Mouse (Mus musculus): ENCODE results near the gene Tmem87b. TPM values are rescaled to one million over a fixed set of nuclear protein-coding genes. Genes with fewer than 3 reads are reported as not detected.

Gene Tmem87b
- polyA plus RNA-seq, 1 experiment from 2014 or later, result 45.3 TPM

DNA sequence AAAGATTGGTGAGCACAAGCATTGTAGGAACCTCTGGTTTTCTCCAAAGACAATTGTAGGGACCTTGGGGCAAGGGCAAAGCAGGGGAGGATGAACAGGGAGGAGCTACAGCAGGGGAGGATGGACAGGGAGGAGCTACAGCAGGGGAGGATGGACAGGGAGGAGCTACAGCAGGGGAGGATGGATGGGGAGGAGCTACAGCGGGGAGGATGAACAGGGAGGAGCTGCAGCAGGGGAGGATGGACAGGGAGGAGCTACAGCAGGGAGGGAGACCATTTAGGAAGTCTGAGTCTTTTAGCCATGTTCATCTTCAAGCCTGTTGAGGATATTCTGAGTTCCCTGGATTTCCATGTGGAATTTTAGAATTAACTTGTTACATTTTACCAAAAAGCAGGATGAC is 31.1 kb upstream of the Tmem87b start:
- no peaks in the 10 kb centered on the region for H3K4me1 ChIP-seq (replicated peaks; ENCODE audit: control insufficient read depth, insufficient read depth, low read length)
- no peaks in the 10 kb centered on the region for H3K9me3 ChIP-seq (ENCODE audit: control insufficient read depth, low read length)
- WGBS, result 64% methylated on average over 1 of the region's 1 CpGs
- H3K36me3 ChIP-seq (ENCODE audit: control insufficient read depth, insufficient read depth), result no peaks in the 10 kb centered on the region
- H3K27ac ChIP-seq (ENCODE audit: low read length), result no peak overlapping the region
- no peak overlapping the region for H3K4me3 ChIP-seq (replicated peaks; ENCODE audit: low read length)
- no peak for ATAC-seq
- no peak overlapping the region for H3K4me2 ChIP-seq (ENCODE audit: low read length)
- no peaks in the 10 kb centered on the region for H3K27me3 ChIP-seq (replicated peaks; ENCODE audit: control insufficient read depth, insufficient read depth, low read length)
- H3K9ac ChIP-seq (replicated peaks; ENCODE audit: low read depth, low read length), result no peak overlapping the region

DNA sequence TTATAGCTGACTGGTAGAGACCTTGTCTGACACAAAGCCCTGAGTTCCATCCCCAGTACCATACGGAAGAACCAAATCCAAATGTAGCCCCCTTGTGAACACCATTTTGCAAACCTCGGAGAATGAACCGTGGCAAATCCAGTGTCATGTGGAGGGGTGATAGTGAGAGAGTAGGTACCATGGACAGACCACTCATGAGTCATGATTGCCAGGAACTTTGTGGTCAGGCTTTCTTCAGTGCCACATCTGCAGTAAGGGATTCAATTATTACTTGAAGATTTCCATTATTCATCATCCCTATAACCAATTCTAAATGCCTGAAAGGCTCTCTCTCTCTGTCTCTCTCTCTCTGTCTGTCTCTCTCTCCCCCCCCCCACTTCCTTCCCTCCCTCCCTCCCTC is 30.1 kb upstream of the Tmem87b start:
- H3K4me2 ChIP-seq (ENCODE audit: low read length), result no peak overlapping the region
- WGBS, result 90% methylated on average over 3 of the region's 3 CpGs
- no peaks in the 10 kb centered on the region for H3K36me3 ChIP-seq (ENCODE audit: control insufficient read depth, insufficient read depth)
- H3K27ac ChIP-seq (ENCODE audit: low read length), result no peak overlapping the region
- H3K4me3 ChIP-seq (replicated peaks; ENCODE audit: low read length), result no peak overlapping the region
- no peaks in the 10 kb centered on the region for H3K4me1 ChIP-seq (replicated peaks; ENCODE audit: control insufficient read depth, insufficient read depth, low read length)
- H3K9me3 ChIP-seq (ENCODE audit: control insufficient read depth, low read length), result no peaks in the 10 kb centered on the region
- no peak overlapping the region for H3K9ac ChIP-seq (replicated peaks; ENCODE audit: low read depth, low read length)
- no peak for ATAC-seq
- H3K27me3 ChIP-seq (replicated peaks; ENCODE audit: control insufficient read depth, insufficient read depth, low read length), result no peaks in the 10 kb centered on the region

DNA sequence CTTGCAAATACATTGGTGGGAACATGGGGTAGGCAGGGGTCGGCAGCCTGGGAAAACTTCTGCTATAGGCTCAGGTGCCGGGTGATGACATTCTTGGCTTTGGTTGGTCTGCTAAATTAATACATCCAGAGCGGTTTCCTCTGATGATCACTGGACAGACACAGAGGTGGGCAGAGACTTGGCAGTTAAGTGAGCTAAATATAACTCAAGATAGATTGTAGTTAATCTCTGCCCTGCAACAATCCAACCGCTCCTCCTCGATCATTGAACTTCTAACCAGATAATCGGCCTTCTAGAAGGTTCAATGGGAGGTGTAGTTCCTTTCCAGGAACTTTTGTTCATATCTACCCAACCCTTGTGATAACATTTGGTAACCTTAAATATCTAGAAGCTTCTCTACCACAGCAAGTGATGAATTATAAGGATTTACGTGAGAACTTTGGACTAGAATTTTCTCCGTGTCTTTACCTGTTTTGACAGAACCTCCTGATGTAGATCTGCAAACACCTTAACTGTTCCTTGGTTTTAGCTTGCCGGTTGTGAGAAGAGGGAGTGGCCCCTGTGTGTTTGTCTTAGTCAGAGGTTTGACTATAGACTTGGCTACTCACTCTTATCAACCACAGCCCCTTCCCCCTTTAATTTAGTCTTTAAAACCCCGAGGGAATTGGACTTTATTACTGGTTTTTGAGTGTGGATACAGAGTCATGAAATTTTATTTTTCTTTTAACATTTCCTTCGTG is 26.9 kb upstream of the Tmem87b start:
- ATAC-seq, result no peak

DNA sequence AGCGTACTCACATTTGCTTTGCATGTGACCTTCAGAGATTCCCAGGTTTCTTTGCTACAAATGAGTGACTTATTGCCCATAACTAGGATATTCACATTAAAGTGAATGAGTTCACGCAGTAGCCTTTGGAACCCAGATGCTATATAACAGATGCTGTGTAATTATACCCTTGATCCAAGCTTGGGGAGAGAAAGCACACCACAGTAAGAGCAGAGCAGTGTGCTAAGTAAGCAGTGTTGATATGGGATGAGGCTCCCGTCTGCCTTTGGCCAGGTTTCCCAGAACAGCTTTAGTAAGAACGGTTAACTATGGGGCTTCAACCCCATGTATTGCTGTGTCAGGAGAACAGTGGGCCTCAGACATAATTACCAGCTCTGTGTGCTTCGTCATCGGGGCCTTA is 24.0 kb upstream of the Tmem87b start:
- ATAC-seq, result no peak
- no peaks in the 10 kb centered on the region for H3K4me1 ChIP-seq (replicated peaks; ENCODE audit: control insufficient read depth, insufficient read depth, low read length)
- WGBS, result 55% methylated on average over 6 of the region's 6 CpGs
- no peak overlapping the region for H3K9ac ChIP-seq (replicated peaks; ENCODE audit: low read depth, low read length)
- H3K36me3 ChIP-seq (ENCODE audit: control insufficient read depth, insufficient read depth), result no peaks in the 10 kb centered on the region
- no peak overlapping the region for H3K4me3 ChIP-seq (replicated peaks; ENCODE audit: low read length)
- no peak overlapping the region for H3K4me2 ChIP-seq (ENCODE audit: low read length)
- H3K9me3 ChIP-seq (ENCODE audit: control insufficient read depth, low read length), result no peaks in the 10 kb centered on the region
- no peaks in the 10 kb centered on the region for H3K27me3 ChIP-seq (replicated peaks; ENCODE audit: control insufficient read depth, insufficient read depth, low read length)
- H3K27ac ChIP-seq (ENCODE audit: low read length), result no peak overlapping the region

More for the DNA sequence above, 26.9 kb upstream of the Tmem87b start:
- Histone ChIP-seq H3K36me3 (ENCODE audit: control insufficient read depth, insufficient read depth) (no peaks in the 10 kb centered on the region), H3K9me3 (ENCODE audit: control insufficient read depth, low read length) (no peaks in the 10 kb centered on the region), H3K4me2 (ENCODE audit: low read length) (no peak overlapping the region), H3K4me1 (replicated peaks; ENCODE audit: control insufficient read depth, insufficient read depth, low read length) (no peaks in the 10 kb centered on the region), H3K27me3 (replicated peaks; ENCODE audit: control insufficient read depth, insufficient read depth, low read length) (no peaks in the 10 kb centered on the region), H3K9ac (replicated peaks; ENCODE audit: low read depth, low read length) (no peak overlapping the region), H3K4me3 (replicated peaks; ENCODE audit: low read length) (no peak overlapping the region), H3K27ac (ENCODE audit: low read length) (no peak overlapping the region)
- WGBS, result 90% methylated on average over 11 of the region's 11 CpGs

DNA sequence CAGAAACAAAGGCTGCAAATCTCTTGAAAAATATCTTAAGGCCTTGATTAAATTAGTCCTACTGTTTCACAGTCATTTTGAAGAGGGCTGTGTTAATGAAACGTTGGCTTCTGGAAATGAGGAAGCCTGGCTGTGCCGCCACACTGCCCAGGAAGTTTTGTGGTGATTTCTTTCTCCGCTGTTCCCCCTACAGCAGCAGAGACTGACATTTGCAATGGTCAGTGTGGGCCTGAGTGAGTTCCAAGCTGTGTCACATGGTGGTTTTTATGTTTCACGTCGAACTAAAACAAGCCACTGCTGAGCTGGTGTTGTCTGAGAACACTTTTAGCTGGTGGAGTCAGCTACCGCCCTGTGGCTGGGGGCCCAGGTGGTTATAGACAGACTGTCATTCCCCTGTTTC is 21.5 kb upstream of the Tmem87b start:
- 71% methylated on average over 6 of the region's 6 CpGs for WGBS
- ATAC-seq, result no peak
- Histone ChIP-seq H3K4me2 (ENCODE audit: low read length) (no peak overlapping the region), H3K9me3 (ENCODE audit: control insufficient read depth, low read length) (no peaks in the 10 kb centered on the region), H3K9ac (replicated peaks; ENCODE audit: low read depth, low read length) (no peak overlapping the region), H3K4me3 (replicated peaks; ENCODE audit: low read length) (no peak overlapping the region), H3K36me3 (ENCODE audit: control insufficient read depth, insufficient read depth) (no peaks in the 10 kb centered on the region), H3K4me1 (replicated peaks; ENCODE audit: control insufficient read depth, insufficient read depth, low read length) (no peaks in the 10 kb centered on the region), H3K27ac (ENCODE audit: low read length) (no peak overlapping the region), H3K27me3 (replicated peaks; ENCODE audit: control insufficient read depth, insufficient read depth, low read length) (no peaks in the 10 kb centered on the region)

DNA sequence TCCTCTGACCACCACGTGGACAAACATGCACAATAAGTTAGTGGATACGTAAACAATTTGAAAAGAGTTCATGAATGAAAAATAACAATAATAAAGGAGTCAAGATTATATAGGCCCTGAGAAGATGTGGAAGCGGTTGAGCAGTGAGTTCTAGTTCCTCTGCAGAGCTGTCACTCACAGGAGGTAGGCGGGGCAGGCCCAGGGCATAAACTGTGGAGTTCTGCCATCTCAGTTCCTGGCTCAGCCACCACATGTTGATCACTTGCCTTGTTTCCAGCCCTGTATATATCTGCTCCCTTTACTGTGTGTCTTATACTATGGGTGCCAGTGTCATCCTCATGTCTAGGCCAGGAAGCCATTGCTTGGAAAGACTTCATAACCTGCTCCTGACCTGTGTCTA is 14.5 kb upstream of the Tmem87b start:
- Histone ChIP-seq H3K36me3 (ENCODE audit: control insufficient read depth, insufficient read depth) (no peaks in the 10 kb centered on the region), H3K27ac (ENCODE audit: low read length) (no peak overlapping the region), H3K4me2 (ENCODE audit: low read length) (no peak overlapping the region), H3K27me3 (replicated peaks; ENCODE audit: control insufficient read depth, insufficient read depth, low read length) (no peaks in the 10 kb centered on the region), H3K4me3 (replicated peaks; ENCODE audit: low read length) (no peak overlapping the region), H3K9ac (replicated peaks; ENCODE audit: low read depth, low read length) (no peak overlapping the region), H3K4me1 (replicated peaks; ENCODE audit: control insufficient read depth, insufficient read depth, low read length) (no peaks in the 10 kb centered on the region), H3K9me3 (ENCODE audit: control insufficient read depth, low read length) (no peaks in the 10 kb centered on the region)
- 91% methylated on average over 4 of the region's 4 CpGs for WGBS
- no peak for ATAC-seq

DNA sequence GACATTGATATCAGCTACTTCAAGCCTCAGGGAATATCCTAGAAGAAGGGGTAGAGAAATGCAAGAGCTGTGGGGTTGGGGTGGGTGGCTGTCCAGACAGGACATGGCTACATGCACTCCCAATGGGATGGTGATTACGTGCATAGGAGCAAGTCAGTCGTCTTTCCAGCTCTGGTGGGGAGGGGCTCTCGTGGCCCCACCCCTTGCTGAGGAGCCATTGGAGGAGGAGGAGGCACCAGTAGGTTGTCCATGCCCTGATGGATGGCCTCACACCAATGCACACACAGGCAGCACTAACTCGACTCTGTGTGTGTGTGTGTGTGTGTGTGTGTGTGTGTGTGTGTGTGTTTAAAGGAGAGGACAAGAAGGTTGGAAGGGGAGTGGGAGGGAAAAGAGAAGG is 12.6 kb upstream of the Tmem87b start:
- no peak overlapping the region for H3K9ac ChIP-seq (replicated peaks; ENCODE audit: low read depth, low read length)
- ATAC-seq, result no peak
- H3K36me3 ChIP-seq (ENCODE audit: control insufficient read depth, insufficient read depth), result no peaks in the 10 kb centered on the region
- H3K4me1 ChIP-seq (replicated peaks; ENCODE audit: control insufficient read depth, insufficient read depth, low read length), result no peaks in the 10 kb centered on the region
- no peaks in the 10 kb centered on the region for H3K9me3 ChIP-seq (ENCODE audit: control insufficient read depth, low read length)
- no peak overlapping the region for H3K4me3 ChIP-seq (replicated peaks; ENCODE audit: low read length)
- WGBS, result 69% methylated on average over 4 of the region's 4 CpGs
- H3K27ac ChIP-seq (ENCODE audit: low read length), result no peak overlapping the region
- H3K4me2 ChIP-seq (ENCODE audit: low read length), result no peak overlapping the region
- H3K27me3 ChIP-seq (replicated peaks; ENCODE audit: control insufficient read depth, insufficient read depth, low read length), result no peaks in the 10 kb centered on the region

DNA sequence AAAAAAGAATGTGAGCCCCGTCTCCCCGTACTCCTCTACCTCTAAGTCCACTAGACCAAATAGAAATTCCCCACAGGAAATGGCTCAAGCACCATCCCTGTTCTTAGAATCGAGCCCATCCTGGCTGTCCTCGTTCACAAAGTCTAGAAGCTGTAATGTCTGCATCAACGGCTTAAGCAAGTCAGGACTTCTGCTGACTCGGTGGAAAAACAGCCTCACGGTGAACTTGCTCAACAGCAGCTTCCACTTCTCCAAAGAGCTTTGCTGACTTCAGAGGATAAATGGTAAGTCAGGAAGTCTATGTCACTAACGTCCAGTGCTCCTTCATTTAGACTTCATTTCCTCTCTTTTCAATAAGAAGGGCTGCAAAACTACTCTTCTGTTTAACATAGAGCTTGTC is 11.4 kb upstream of the Tmem87b start:
- ATAC-seq, result no peak

DNA sequence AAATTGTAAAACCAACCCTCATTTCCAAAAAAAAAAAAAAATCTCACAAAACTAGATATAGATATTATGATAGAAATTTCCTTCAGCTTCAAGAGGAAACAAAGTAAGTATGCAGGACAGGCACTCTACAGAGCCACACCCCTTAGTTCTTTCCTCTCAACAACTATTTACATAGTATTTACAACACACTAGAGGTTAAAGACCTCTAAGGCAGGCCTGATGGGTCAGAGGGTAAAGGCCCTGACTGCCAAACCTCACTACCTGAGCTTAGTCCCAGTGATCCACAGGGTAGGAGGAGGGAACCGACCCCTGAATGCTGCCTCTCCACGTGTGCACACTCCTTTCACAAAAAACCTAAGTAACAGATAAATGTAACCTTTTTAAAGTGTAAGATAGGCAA is 5.2 kb upstream of the Tmem87b start:
- H3K4me3 ChIP-seq (replicated peaks; ENCODE audit: low read length), result no peak overlapping the region
- no peaks in the 10 kb centered on the region for H3K36me3 ChIP-seq (ENCODE audit: control insufficient read depth, insufficient read depth)
- no peak overlapping the region for H3K27ac ChIP-seq (ENCODE audit: low read length)
- no peak for ATAC-seq
- H3K9me3 ChIP-seq (ENCODE audit: control insufficient read depth, low read length), result no peaks in the 10 kb centered on the region
- H3K27me3 ChIP-seq (replicated peaks; ENCODE audit: control insufficient read depth, insufficient read depth, low read length), result no peaks in the 10 kb centered on the region
- WGBS, result 32% methylated on average over 2 of the region's 2 CpGs
- no peak overlapping the region for H3K9ac ChIP-seq (replicated peaks; ENCODE audit: low read depth, low read length)
- no peak overlapping the region for H3K4me2 ChIP-seq (ENCODE audit: low read length)
- H3K4me1 ChIP-seq (replicated peaks; ENCODE audit: control insufficient read depth, insufficient read depth, low read length), result 0 out of 2 replicates have a peak, but pooled peaks cover 4% of the 10 kb centered on the region

More for the DNA sequence above, 11.4 kb upstream of the Tmem87b start:
- WGBS, result 76% methylated on average over 8 of the region's 8 CpGs
- H3K27ac ChIP-seq (ENCODE audit: low read length), result no peak overlapping the region
- H3K36me3 ChIP-seq (ENCODE audit: control insufficient read depth, insufficient read depth), result no peaks in the 10 kb centered on the region
- no peaks in the 10 kb centered on the region for H3K9me3 ChIP-seq (ENCODE audit: control insufficient read depth, low read length)
- no peaks in the 10 kb centered on the region for H3K4me1 ChIP-seq (replicated peaks; ENCODE audit: control insufficient read depth, insufficient read depth, low read length)
- H3K4me2 ChIP-seq (ENCODE audit: low read length), result no peak overlapping the region
- H3K27me3 ChIP-seq (replicated peaks; ENCODE audit: control insufficient read depth, insufficient read depth, low read length), result no peaks in the 10 kb centered on the region
- no peak overlapping the region for H3K4me3 ChIP-seq (replicated peaks; ENCODE audit: low read length)
- no peak overlapping the region for H3K9ac ChIP-seq (replicated peaks; ENCODE audit: low read depth, low read length)

DNA sequence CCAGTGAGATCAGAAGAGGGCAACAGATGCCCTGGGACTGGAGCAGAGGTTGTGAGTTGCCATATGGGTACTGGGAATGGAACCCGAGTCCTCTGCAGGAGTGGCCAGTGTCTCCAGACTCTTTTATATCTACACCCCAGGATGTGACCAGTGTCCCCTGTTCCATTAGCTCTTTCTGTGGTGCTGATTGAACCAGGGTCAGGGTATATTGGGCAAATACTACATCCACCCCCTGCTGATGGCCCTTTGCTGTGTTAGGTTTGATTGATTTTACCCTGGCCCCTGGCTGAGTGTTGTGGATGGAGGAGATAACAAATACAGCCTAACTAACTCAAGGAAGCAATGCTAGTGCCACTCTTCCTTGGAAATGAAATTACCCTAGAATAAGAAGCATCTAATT is 1.6 kb upstream of the Tmem87b start:
- no peaks in the 10 kb centered on the region for H3K27me3 ChIP-seq (replicated peaks; ENCODE audit: control insufficient read depth, insufficient read depth, low read length)
- no peak overlapping the region for H3K9ac ChIP-seq (replicated peaks; ENCODE audit: low read depth, low read length)
- H3K36me3 ChIP-seq (ENCODE audit: control insufficient read depth, insufficient read depth), result no peaks in the 10 kb centered on the region
- 68% methylated on average over 1 of the region's 1 CpGs for WGBS
- no peak overlapping the region for H3K4me3 ChIP-seq (replicated peaks; ENCODE audit: low read length)
- no peaks in the 10 kb centered on the region for H3K9me3 ChIP-seq (ENCODE audit: control insufficient read depth, low read length)
- H3K27ac ChIP-seq (ENCODE audit: low read length), result no peak overlapping the region
- no peak overlapping the region for H3K4me2 ChIP-seq (ENCODE audit: low read length)
- peaks cover 15% of the 10 kb centered on the region for H3K4me1 ChIP-seq (replicated peaks; ENCODE audit: control insufficient read depth, insufficient read depth, low read length)
- ATAC-seq, result no peak

All from forebrain, embryonic 16.5 days (tissue).